Mouse (Mus musculus) intestine, postnatal 0 days (tissue): ENCODE results near the gene Fam160b1. TPM values are rescaled to one million over a fixed set of nuclear protein-coding genes. Genes with fewer than 3 reads are reported as not detected.

Source experiments
- ATAC-seq: fragments of 200-750 bp; cut with Nextera tagmentation; 2 replicates; pipeline ENCODE4 v1.8.0; 2017; ENCODE audit warnings: mild to moderate bottlenecking, moderate TSS enrichment, moderate library complexity
- H3K27ac ChIP-seq: fragments of 300-500 bp; sonication (generic); 2 replicates; pipeline ENCODE4 v1.5.1; 2014; ENCODE audit warnings: mild to moderate bottlenecking, low read depth, low read length, moderate library complexity
- H3K27me3 ChIP-seq: fragments of 300-500 bp; sonication (generic); replicated peaks from 2 replicates; pipeline ENCODE4 v1.6.1; 2014; ENCODE audit warnings: low read length, mixed read lengths; ENCODE audit not compliant: control insufficient read depth, insufficient read depth
- H3K36me3 ChIP-seq: fragments of 300-500 bp; sonication (generic); 2 replicates; pipeline ENCODE4 v1.6.1; 2014; ENCODE audit warnings: mild to moderate bottlenecking, moderate library complexity; ENCODE audit not compliant: control insufficient read depth, insufficient read depth
- H3K4me1 ChIP-seq: fragments of 300-500 bp; sonication (generic); replicated peaks from 2 replicates; pipeline ENCODE4 v1.6.1; 2014; ENCODE audit warnings: antibody characterized with exemption, low read length, mixed read lengths; ENCODE audit not compliant: control insufficient read depth, insufficient read depth
- H3K4me2 ChIP-seq: fragments of 300-500 bp; sonication (generic); replicated peaks from 2 replicates; pipeline ENCODE4 v1.6.1; 2014; ENCODE audit warnings: low read depth, mild to moderate bottlenecking, moderate library complexity
- H3K4me3 ChIP-seq: fragments of 300-500 bp; sonication (generic); 2 replicates; pipeline ENCODE4 v1.5.1; 2014; ENCODE audit warnings: low read depth, low read length
- H3K9ac ChIP-seq: fragments of 300-500 bp; sonication (generic); 2 replicates; pipeline ENCODE4 v1.6.1; 2014; ENCODE audit warnings: mild to moderate bottlenecking, low read depth, low read length
- H3K9me3 ChIP-seq: fragments of 300-500 bp; sonication (generic); 2 replicates; pipeline ENCODE4 v1.6.1; 2016; ENCODE audit warnings: mixed run types; ENCODE audit not compliant: control insufficient read depth
- CTCF ChIP-seq: sonication (generic); IDR thresholded peaks from 2 replicates; pipeline ENCODE4 v1.5.1; 2016; ENCODE audit warnings: low read depth, mild to moderate bottlenecking, control low read depth, antibody characterized with exemption, moderate library complexity
- WGBS: fragments of 180-500 bp; shearing (Covaris S2); extraction: QIAGEN DNeasy Blood & Tissue Kit; methylation state at CpG from one replicate; pipeline ENCODE4 v1.1.7; 2014; 5-methylcytosine and 5-hydroxymethylcytosine counted together
- polyA plus RNA-seq: library from polyadenylated mRNA; unstranded; fragments of >200 nt; fragmentation: Nextera tagmentation; extraction: Ambion mirVana; gene quantifications from 2 replicates; pipeline ENCODE4 v1.2.1, GENCODE M21; 2015

The Fam160b1 gene
- polyA plus RNA-seq, 1 experiment from 2014 or later = 13.9 TPM

DNA sequence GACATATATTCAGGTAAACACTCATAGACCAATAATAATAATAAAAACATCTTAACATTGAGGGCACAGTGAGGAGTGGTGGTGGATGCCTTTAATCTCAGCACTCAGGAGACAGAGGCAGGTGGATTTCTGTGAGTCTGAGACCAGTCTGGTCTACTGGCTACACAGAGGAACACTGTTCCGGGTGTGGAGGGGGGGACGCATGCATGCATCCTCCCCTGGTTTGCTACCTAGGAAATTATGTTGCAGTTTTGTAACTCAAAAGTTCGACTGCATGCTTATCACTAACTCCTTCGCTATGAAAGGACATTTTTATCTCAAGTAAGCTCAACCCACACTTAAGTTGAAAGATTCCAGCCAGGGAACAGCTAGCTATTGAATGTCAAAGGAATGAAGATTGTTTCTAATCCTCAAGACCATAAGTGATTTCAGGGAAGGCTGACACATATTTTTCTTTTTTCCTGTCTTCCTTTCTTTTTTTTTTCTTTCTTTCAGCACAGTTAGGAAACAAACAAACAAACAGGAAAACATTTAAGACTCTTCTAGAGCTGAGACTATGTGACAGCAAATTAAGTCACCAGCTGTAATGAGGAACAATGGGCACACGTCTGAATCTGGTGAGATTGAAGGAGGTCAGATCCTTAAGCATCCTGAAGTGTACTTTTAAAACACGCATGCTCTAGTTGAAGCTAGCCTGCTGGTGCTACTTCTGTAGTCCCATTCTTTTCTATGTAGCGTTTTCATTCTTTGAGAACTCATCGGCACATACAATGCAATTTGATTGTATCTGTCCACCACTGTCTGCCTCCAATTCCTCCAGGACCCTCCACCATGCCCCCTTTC is 19.4 kb upstream of the Fam160b1 start:
- Histone ChIP-seq H3K9ac (no peak overlapping the region), H3K27ac (no peak overlapping the region), H3K4me3 (no peak overlapping the region), H3K4me2 (no peak overlapping the region), H3K9me3 (no peaks in the 10 kb centered on the region), H3K27me3 (no peaks in the 10 kb centered on the region), H3K36me3 (no peaks in the 10 kb centered on the region), H3K4me1 (no peaks in the 10 kb centered on the region)
- WGBS = 74% methylated on average over 8 of the region's 8 CpGs
- ATAC-seq = no peak
- TF ChIP-seq CTCF = no peak

DNA sequence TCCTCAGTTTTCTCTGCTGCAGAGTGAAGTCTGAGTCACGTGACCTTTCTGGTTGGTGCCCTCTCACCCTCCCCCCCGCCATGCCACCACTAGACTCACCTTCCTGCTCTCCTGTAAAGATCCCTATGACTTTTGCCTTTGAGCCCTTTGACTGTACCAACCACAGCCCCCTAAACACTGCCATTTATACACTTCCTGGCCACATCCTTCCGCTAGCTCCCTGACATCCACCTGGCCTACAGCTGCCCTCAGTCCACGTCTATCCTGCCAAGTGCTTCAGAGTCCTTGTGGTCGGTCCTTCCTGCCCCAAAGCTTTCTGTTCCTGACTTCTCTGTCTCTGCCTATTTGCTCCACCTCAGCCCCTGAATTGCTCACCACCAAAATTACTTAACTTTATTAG is 16.6 kb upstream of the Fam160b1 start:
- Histone ChIP-seq H3K4me2 (no peak overlapping the region), H3K9me3 (peaks cover 4% of the 10 kb centered on the region; the same call in 1 of the 2 replicates), H3K36me3 (no peaks in the 10 kb centered on the region), H3K4me3 (no peak overlapping the region), H3K27ac (no peak overlapping the region), H3K27me3 (no peaks in the 10 kb centered on the region), H3K4me1 (no peaks in the 10 kb centered on the region), H3K9ac (no peak overlapping the region)
- WGBS = 83% methylated on average over 5 of the region's 5 CpGs
- ATAC-seq = no peak
- TF ChIP-seq CTCF = no peak

DNA sequence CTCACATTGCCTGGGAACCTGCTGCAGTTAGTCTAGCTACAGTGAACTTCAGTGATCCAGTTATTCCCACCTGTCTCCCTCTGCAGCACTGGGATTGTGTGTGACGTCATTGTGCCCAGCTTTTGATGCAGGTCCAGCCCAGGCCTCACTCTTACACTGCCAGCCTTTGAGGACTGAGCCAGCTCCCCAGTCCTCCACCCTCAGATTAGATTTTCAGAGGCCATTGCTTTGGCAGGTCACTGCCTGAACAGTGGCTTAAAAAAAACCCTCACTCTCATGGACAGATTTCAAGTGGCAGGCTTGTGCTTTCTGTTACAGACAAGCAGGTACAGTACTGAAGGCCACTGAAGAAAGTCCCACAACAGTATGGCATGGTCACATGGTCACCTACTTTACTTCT is 15.8 kb upstream of the Fam160b1 start:
- no peaks in the 10 kb centered on the region for H3K36me3 ChIP-seq
- H3K9ac ChIP-seq = no peak overlapping the region
- H3K27ac ChIP-seq = no peak overlapping the region
- H3K9me3 ChIP-seq = peaks cover 4% of the 10 kb centered on the region; the same call in 1 of the 2 replicates
- TF ChIP-seq CTCF = no peak
- H3K4me3 ChIP-seq = no peak overlapping the region
- 88% methylated on average over 1 of the region's 1 CpGs for WGBS
- no peak for ATAC-seq
- no peaks in the 10 kb centered on the region for H3K4me1 ChIP-seq
- H3K4me2 ChIP-seq = no peak overlapping the region
- H3K27me3 ChIP-seq = no peaks in the 10 kb centered on the region

DNA sequence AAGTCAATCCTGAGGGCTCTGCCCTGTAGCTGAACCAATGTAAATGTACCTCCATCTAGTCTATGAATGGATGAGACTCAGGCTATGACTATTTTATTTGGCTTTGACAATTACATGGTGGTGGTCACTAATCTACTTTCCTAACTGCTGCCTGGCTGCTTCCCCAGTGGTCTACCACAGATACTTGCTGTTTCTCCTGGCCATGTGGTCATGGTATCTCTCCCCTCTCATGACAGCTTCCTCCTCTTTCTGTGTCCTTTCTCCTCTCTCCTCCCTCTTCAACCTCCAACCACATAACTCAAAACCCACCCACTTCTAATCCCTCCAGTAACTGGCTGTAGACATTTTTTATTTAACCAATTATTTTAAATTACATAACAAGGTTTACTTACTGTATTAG is 11.4 kb upstream of the Fam160b1 start:
- Histone ChIP-seq H3K27ac (no peak overlapping the region), H3K36me3 (no peaks in the 10 kb centered on the region), H3K27me3 (no peaks in the 10 kb centered on the region), H3K4me2 (no peak overlapping the region), H3K4me1 (no peaks in the 10 kb centered on the region), H3K9ac (no peak overlapping the region), H3K4me3 (no peak overlapping the region), H3K9me3 (peaks cover 4% of the 10 kb centered on the region; the same call in 1 of the 2 replicates)
- ATAC-seq = no peak
- no peak for TF ChIP-seq CTCF

DNA sequence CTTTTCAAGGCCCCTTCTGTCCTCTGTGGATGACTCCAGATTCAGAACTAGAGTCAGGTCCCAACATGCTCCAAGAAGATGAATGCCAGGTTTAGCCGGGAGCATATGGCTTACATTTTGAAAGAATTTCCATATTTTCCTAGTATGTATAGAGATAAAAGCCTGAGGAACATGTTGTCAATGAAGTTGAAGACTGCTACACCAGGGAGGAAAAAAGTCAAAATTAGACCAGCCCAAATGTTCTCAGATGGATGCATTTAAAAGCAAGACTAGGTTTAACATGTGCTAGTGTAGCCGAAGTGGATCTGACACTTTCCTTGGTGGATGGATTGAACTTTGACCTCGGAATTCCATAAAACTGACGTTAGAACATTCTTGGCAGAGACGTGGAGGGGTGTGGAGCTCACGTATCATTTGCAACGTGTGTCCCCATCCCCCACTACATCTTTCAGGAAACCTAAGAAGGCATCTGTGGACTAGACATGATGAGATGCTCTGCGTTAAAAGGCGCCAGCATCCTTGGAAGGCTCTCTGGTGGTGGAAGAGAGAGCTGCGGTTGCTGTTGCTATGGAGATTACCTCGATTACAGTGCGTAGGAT is 8.0 kb upstream of the Fam160b1 start:
- Histone ChIP-seq H3K9me3 (peaks cover 4% of the 10 kb centered on the region; the same call in 1 of the 2 replicates), H3K9ac (no peak overlapping the region), H3K36me3 (no peaks in the 10 kb centered on the region), H3K27me3 (no peaks in the 10 kb centered on the region), H3K27ac (no peak overlapping the region), H3K4me3 (no peak overlapping the region), H3K4me2 (no peak overlapping the region), H3K4me1 (no peaks in the 10 kb centered on the region)
- TF ChIP-seq CTCF = 0 out of 2 replicates have a peak, but pooled peaks have one; percentile 12
- WGBS = 64% methylated on average over 12 of the region's 12 CpGs
- no peak for ATAC-seq

DNA sequence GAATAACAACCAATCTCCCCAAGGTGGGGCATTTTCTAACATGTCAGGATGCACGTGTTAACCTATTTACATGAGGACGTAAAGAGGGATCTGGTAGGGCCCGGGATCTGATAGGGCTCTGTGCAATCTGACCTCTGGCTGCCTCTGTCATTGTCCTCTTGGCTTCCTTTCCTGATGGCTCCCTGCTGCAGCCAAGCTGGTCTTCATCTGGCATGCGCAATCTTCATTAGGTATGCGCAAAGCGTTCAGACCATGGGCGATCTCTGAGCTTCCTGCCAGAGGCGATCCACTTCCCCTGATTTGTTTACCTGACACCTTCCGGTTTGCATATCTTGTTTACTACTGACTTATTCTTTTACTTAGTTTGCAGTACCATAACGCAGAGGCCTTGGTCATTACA is 7.3 kb upstream of the Fam160b1 start:
- H3K9ac ChIP-seq = no peak overlapping the region
- H3K4me2 ChIP-seq = no peak overlapping the region
- H3K36me3 ChIP-seq = no peaks in the 10 kb centered on the region
- no peaks in the 10 kb centered on the region for H3K27me3 ChIP-seq
- WGBS = 81% methylated on average over 10 of the region's 10 CpGs
- H3K4me1 ChIP-seq = 0 out of 2 replicates have a peak, but pooled peaks cover 3% of the 10 kb centered on the region
- no peak overlapping the region for H3K27ac ChIP-seq
- no peak for TF ChIP-seq CTCF
- no peak overlapping the region for H3K4me3 ChIP-seq
- no peaks in the 10 kb centered on the region for H3K9me3 ChIP-seq
- ATAC-seq = no peak
